Mouse (Mus musculus): ENCODE measurements around the gene Gm10521. TPM values are rescaled to one million over a fixed set of nuclear protein-coding genes. Genes with fewer than 3 reads are reported as not detected.

Gm10521 gene
- polyA plus RNA-seq, 1 experiment from 2014 or later, result not detected

DNA sequence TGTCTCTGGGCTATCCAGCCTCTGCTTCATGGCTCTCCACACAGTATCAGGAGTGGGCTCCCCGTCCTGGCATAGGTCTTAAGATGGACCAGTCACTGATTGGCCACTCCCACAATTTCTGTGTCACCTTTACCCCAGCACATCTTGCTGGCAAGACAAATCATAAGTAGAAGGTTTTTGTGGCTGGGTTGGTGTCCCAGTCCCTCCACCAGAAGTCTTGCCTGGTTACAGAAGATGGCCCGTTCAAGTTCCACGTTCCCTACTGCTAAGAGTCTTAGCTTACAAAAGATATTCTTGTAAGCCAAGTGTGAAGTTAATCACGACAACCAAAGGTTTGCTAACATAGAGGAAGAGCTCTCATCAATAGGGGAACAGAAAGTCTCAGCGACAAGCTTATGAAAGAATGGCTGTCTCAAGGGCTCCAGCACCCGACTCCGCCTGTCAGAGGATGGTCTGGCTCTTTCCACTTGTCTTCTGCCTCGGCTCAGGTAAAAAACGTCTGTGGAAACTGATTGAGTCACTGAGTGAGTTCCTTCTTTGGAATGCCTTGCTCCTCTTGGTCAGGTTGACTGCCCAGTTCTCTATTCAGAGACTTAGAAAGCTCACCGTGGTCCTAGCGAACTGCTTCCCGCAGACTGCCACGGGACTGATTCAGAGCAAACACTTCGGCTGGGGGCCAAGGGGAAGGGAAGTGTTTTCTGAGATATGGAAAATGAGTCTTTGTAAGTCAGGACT is 22.0 kb downstream of the Gm10521 start, which contains the start of gene Slamf6:
Gene Slamf6 (plus strand): TSS at position 211 of the 735 bp plus-strand sequence.
- Histone ChIP-seq H3K36me3 (replicated peaks; ENCODE audit: control insufficient read depth, insufficient read depth, low read depth, low read length) (no peaks in the 10 kb centered on the region), H3K27me3 (ENCODE audit: control insufficient read depth, insufficient read depth, low read length) (no peaks in the 10 kb centered on the region), H3K9me3 (replicated peaks; ENCODE audit: control insufficient read depth, low read length) (no peaks in the 10 kb centered on the region), H3K4me2 (ENCODE audit: low read depth, low read length) (no peak within 1 kb of the TSS), H3K27ac (replicated peaks; ENCODE audit: low read depth, low read length) (no peak within 1 kb of the TSS), H3K4me3 (ENCODE audit: low read depth, low read length) (no peak within 1 kb of the TSS), H3K4me1 (ENCODE audit: control insufficient read depth, insufficient read depth, low read length) (no peaks in the 10 kb centered on the region), H3K9ac (replicated peaks; ENCODE audit: low read length) (no peak within 1 kb of the TSS)
- ATAC-seq (replicated peaks; ENCODE audit: insufficient number of reproducible peaks, low FRiP score, low TSS enrichment, low read depth), result no peak
- DNase-seq (ENCODE audit: low spot score), result no peak
- WGBS, result 80% methylated on average over 14 of the region's 14 CpGs

GRCm38 (mm10) chr1:171918136-171918920 is 22.9 kb downstream of the Gm10521 start:
- Histone ChIP-seq H3K9ac (replicated peaks; ENCODE audit: low read length) (no peak overlapping the region), H3K27ac (replicated peaks; ENCODE audit: low read depth, low read length) (no peak overlapping the region), H3K27me3 (ENCODE audit: control insufficient read depth, insufficient read depth, low read length) (no peaks in the 10 kb centered on the region), H3K4me1 (ENCODE audit: control insufficient read depth, insufficient read depth, low read length) (no peaks in the 10 kb centered on the region), H3K36me3 (replicated peaks; ENCODE audit: control insufficient read depth, insufficient read depth, low read depth, low read length) (no peaks in the 10 kb centered on the region), H3K9me3 (replicated peaks; ENCODE audit: control insufficient read depth, low read length) (no peaks in the 10 kb centered on the region), H3K4me3 (ENCODE audit: low read depth, low read length) (no peak overlapping the region), H3K4me2 (ENCODE audit: low read depth, low read length) (no peak overlapping the region)
- ATAC-seq (replicated peaks; ENCODE audit: insufficient number of reproducible peaks, low FRiP score, low TSS enrichment, low read depth) (no peak), DNase-seq (ENCODE audit: low spot score) (no peak)
- WGBS, result 82% methylated on average over 12 of the region's 12 CpGs

- Histone ChIP-seq H3K4me3 (ENCODE audit: low read depth, low read length) (no peak overlapping the region), H3K27me3 (ENCODE audit: control insufficient read depth, insufficient read depth, low read length) (no peaks in the 10 kb centered on the region), H3K4me1 (ENCODE audit: control insufficient read depth, insufficient read depth, low read length) (no peaks in the 10 kb centered on the region), H3K4me2 (ENCODE audit: low read depth, low read length) (no peak overlapping the region), H3K36me3 (replicated peaks; ENCODE audit: control insufficient read depth, insufficient read depth, low read depth, low read length) (no peaks in the 10 kb centered on the region), H3K27ac (replicated peaks; ENCODE audit: low read depth, low read length) (no peak overlapping the region), H3K9ac (replicated peaks; ENCODE audit: low read length) (no peak overlapping the region), H3K9me3 (replicated peaks; ENCODE audit: control insufficient read depth, low read length) (no peaks in the 10 kb centered on the region)
- DNase-seq (ENCODE audit: low spot score) (no peak), ATAC-seq (replicated peaks; ENCODE audit: insufficient number of reproducible peaks, low FRiP score, low TSS enrichment, low read depth) (no peak)
- 90% methylated on average over 5 of the region's 5 CpGs for WGBS
Observed at GRCm38 (mm10) chr1:171919193-171919592, 23.7 kb downstream of the Gm10521 start.

DNA sequence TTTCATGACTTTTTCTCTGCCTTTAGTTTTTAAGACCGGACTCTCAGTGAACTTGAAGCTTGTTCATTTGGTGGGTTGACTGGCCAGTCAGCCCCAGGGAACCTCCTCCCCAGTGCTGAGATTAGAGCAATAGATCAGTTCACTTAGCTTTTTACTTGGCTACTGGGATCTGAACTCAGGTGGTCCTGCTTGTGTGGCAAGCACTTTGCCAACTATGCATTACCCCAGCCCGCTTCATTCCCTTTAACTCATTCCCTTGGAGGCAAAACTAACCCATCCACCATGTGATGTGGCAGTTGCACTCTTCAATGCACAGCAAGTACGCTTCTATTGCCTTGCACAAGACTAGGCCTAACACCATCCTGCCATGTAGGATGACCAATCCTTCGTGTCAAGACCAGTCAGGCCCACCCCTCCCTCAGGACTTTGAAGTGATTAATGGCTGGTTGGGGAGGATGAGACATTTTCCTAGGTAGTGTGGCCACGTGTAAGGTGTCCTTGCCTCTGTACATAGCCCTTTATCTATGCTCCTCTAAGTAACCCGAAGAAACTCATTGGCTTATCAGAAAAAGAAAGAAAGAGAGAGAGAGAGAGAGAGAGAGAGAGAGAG is 24.5 kb downstream of the Gm10521 start:
- DNase-seq (ENCODE audit: low spot score) (no peak), ATAC-seq (replicated peaks; ENCODE audit: insufficient number of reproducible peaks, low FRiP score, low TSS enrichment, low read depth) (no peak)
- H3K27me3 ChIP-seq (ENCODE audit: control insufficient read depth, insufficient read depth, low read length), result no peaks in the 10 kb centered on the region
- H3K4me2 ChIP-seq (ENCODE audit: low read depth, low read length), result no peak overlapping the region
- H3K36me3 ChIP-seq (replicated peaks; ENCODE audit: control insufficient read depth, insufficient read depth, low read depth, low read length), result no peaks in the 10 kb centered on the region
- H3K4me3 ChIP-seq (ENCODE audit: low read depth, low read length), result no peak overlapping the region
- no peaks in the 10 kb centered on the region for H3K9me3 ChIP-seq (replicated peaks; ENCODE audit: control insufficient read depth, low read length)
- H3K27ac ChIP-seq (replicated peaks; ENCODE audit: low read depth, low read length), result no peak overlapping the region
- H3K4me1 ChIP-seq (ENCODE audit: control insufficient read depth, insufficient read depth, low read length), result no peaks in the 10 kb centered on the region
- 86% methylated on average over 6 of the region's 6 CpGs for WGBS
- H3K9ac ChIP-seq (replicated peaks; ENCODE audit: low read length), result no peak overlapping the region

DNA sequence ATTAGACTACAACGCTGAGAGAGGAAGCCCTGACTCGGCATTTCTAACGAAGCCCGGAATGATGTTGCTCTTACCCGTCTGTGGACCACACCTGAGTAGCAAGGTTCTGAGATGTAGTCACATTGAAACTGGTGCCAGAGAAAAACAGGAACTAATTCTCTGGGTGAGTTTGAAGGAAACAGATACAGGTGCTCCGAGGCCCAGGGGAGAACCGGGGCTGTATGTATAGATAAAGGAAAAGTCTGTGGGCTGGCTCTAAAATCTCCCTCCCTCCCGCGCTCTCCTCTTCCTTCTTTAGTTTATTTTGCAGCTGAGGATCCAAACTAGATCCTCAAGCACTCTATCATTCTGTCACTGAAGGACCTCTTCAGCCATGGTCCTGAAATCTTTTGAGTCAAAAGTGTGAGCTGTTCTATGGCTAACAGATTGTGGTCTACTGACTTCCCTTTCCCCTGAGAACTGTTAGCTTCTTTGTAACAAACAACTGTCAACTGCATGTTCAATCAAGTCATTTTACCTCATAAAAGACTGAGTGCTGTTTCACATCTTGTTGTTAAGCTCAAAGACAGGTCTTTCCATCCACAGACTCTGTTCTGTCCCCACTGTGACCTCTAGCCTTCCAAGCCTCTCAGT is 25.6 kb downstream of the Gm10521 start:
- Histone ChIP-seq H3K9ac (replicated peaks; ENCODE audit: low read length) (no peak overlapping the region), H3K4me2 (ENCODE audit: low read depth, low read length) (no peak overlapping the region), H3K36me3 (replicated peaks; ENCODE audit: control insufficient read depth, insufficient read depth, low read depth, low read length) (no peaks in the 10 kb centered on the region), H3K9me3 (replicated peaks; ENCODE audit: control insufficient read depth, low read length) (no peaks in the 10 kb centered on the region), H3K27ac (replicated peaks; ENCODE audit: low read depth, low read length) (no peak overlapping the region), H3K4me3 (ENCODE audit: low read depth, low read length) (no peak overlapping the region), H3K4me1 (ENCODE audit: control insufficient read depth, insufficient read depth, low read length) (no peaks in the 10 kb centered on the region), H3K27me3 (ENCODE audit: control insufficient read depth, insufficient read depth, low read length) (no peaks in the 10 kb centered on the region)
- DNase-seq (ENCODE audit: low spot score) (no peak), ATAC-seq (replicated peaks; ENCODE audit: insufficient number of reproducible peaks, low FRiP score, low TSS enrichment, low read depth) (no peak)
- WGBS, result 87% methylated on average over 9 of the region's 9 CpGs

GRCm38 (mm10) chr1:171921641-171922040 is 26.2 kb downstream of the Gm10521 start:
- Histone ChIP-seq H3K9ac (replicated peaks; ENCODE audit: low read length) (no peak overlapping the region), H3K27me3 (ENCODE audit: control insufficient read depth, insufficient read depth, low read length) (no peaks in the 10 kb centered on the region), H3K27ac (replicated peaks; ENCODE audit: low read depth, low read length) (no peak overlapping the region), H3K4me2 (ENCODE audit: low read depth, low read length) (no peak overlapping the region), H3K4me3 (ENCODE audit: low read depth, low read length) (no peak overlapping the region), H3K4me1 (ENCODE audit: control insufficient read depth, insufficient read depth, low read length) (no peaks in the 10 kb centered on the region), H3K36me3 (replicated peaks; ENCODE audit: control insufficient read depth, insufficient read depth, low read depth, low read length) (no peaks in the 10 kb centered on the region), H3K9me3 (replicated peaks; ENCODE audit: control insufficient read depth, low read length) (no peaks in the 10 kb centered on the region)
- WGBS, result 40% methylated on average over 2 of the region's 2 CpGs
- no peak for ATAC-seq (replicated peaks; ENCODE audit: insufficient number of reproducible peaks, low FRiP score, low TSS enrichment, low read depth)
- no peak for DNase-seq (ENCODE audit: low spot score)

DNA sequence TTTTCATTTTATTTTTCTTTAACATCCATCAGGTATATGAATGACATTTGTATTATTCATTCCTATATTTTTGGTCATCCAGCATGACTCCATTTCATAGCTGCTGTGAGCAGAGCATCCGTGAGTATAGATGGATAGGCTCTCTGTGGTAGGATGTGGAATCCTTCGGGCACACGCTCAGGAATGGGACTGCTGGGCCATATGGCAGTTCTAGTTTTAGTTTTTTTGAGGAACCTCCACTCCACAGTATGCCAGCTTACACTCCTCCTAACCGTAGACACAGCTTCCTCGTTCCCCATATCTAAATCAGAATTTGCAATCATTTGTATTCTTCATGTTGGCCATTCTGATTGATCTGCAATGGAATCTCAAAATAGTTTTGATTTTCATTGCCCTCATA is 27.4 kb downstream of the Gm10521 start:
- DNase-seq (ENCODE audit: low spot score), result no peak
- Histone ChIP-seq H3K27me3 (ENCODE audit: control insufficient read depth, insufficient read depth, low read length) (no peaks in the 10 kb centered on the region), H3K36me3 (replicated peaks; ENCODE audit: control insufficient read depth, insufficient read depth, low read depth, low read length) (no peaks in the 10 kb centered on the region), H3K9me3 (replicated peaks; ENCODE audit: control insufficient read depth, low read length) (no peaks in the 10 kb centered on the region), H3K4me3 (ENCODE audit: low read depth, low read length) (no peak overlapping the region), H3K27ac (replicated peaks; ENCODE audit: low read depth, low read length) (no peak overlapping the region), H3K4me2 (ENCODE audit: low read depth, low read length) (no peak overlapping the region), H3K4me1 (ENCODE audit: control insufficient read depth, insufficient read depth, low read length) (no peaks in the 10 kb centered on the region), H3K9ac (replicated peaks; ENCODE audit: low read length) (no peak overlapping the region)
- ATAC-seq (replicated peaks; ENCODE audit: insufficient number of reproducible peaks, low FRiP score, low TSS enrichment, low read depth), result no peak
- 92% methylated on average over 5 of the region's 5 CpGs for WGBS

Data from embryonic facial prominence, embryonic 11.5 days (tissue).